Mouse (Mus musculus) liver, embryonic 11.5 days (tissue): ENCODE data around the gene Gm33543. TPM values are rescaled to one million over a fixed set of nuclear protein-coding genes. Genes with fewer than 3 reads are reported as not detected.

Source experiments
- ATAC-seq: fragments of 200-750 bp; cut with Nextera tagmentation; replicated peaks from 2 replicates; pipeline ENCODE4 v1.8.0; 2017; ENCODE audit warnings: moderate number of reproducible peaks, mild to moderate bottlenecking, moderate TSS enrichment, moderate library complexity; ENCODE audit not compliant: low FRiP score
- DNase-seq: peaks from one replicate; pipeline ENCODE4 v3.0.0-alpha.2; 2017; ENCODE audit warnings: low spot score
- H3K27ac ChIP-seq: fragments of 300-500 bp; sonication (generic); 2 replicates; pipeline ENCODE4 v1.5.1; 2014; ENCODE audit warnings: mild to moderate bottlenecking, low read depth, low read length, control low read depth
- H3K27me3 ChIP-seq: fragments of 300-500 bp; sonication (generic); replicated peaks from 2 replicates; pipeline ENCODE4 v1.6.1; 2014; ENCODE audit warnings: low read length, mixed read lengths; ENCODE audit not compliant: control insufficient read depth, insufficient read depth
- H3K36me3 ChIP-seq: fragments of 300-500 bp; sonication (generic); 2 replicates; pipeline ENCODE4 v1.6.1; 2014; ENCODE audit warnings: mild to moderate bottlenecking, low read length, moderate library complexity, mixed read lengths; ENCODE audit not compliant: control insufficient read depth, insufficient read depth
- H3K4me1 ChIP-seq: fragments of 300-500 bp; sonication (generic); replicated peaks from 2 replicates; pipeline ENCODE4 v1.6.1; 2014; ENCODE audit warnings: low read length, mixed read lengths; ENCODE audit not compliant: control insufficient read depth, insufficient read depth
- H3K4me2 ChIP-seq: fragments of 300-500 bp; sonication (generic); 2 replicates; pipeline ENCODE4 v1.6.1; 2014; ENCODE audit warnings: mild to moderate bottlenecking, control low read depth, moderate library complexity
- H3K4me3 ChIP-seq: fragments of 300-500 bp; sonication (generic); 2 replicates; pipeline ENCODE4 v1.5.1; 2014; ENCODE audit warnings: low read depth, low read length, control low read depth
- H3K9ac ChIP-seq: fragments of 300-500 bp; sonication (generic); 2 replicates; pipeline ENCODE4 v1.6.1; 2014; ENCODE audit warnings: low read depth, low read length, control low read depth
- H3K9me3 ChIP-seq: fragments of 300-500 bp; sonication (generic); 2 replicates; pipeline ENCODE4 v1.6.1; 2016; ENCODE audit warnings: low read length, inconsistent platforms, mixed read lengths; ENCODE audit not compliant: control insufficient read depth
- WGBS: fragments of 180-500 bp; shearing (Covaris S2); extraction: QIAGEN DNeasy Blood & Tissue Kit; methylation state at CpG from one replicate; pipeline ENCODE4 v1.1.7; 2014; 5-methylcytosine and 5-hydroxymethylcytosine counted together
- polyA plus RNA-seq: library from polyadenylated mRNA; unstranded; fragments of >200 nt; fragmentation: Nextera tagmentation; extraction: Ambion mirVana; gene quantifications from 2 replicates; pipeline ENCODE4 v1.2.1, GENCODE M21; 2014

Gene Gm33543
- polyA plus RNA-seq, 1 experiment from 2014 or later: not detected

DNA sequence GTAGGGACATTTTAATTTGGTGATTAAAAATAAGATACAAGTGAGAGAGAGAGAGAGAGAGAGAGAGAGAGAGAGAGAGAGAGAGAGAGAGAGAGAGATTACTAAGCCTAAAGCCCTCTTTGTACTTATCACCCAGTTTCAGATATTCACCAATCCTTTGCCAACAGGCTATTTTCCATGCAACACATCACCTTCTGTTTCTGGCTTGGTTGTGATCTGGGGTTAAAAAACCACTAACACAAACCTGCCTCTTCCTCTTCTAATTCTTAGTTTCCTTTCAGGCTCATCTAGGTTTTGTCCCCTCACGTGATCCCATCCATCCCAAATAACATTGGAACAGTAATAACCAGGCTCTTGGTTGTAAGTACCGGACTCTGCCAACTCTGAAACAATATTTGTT lies 24.2 kb downstream of the Gm33543 start:
- H3K4me3 ChIP-seq: no peak overlapping the region
- H3K4me1 ChIP-seq: no peaks in the 10 kb centered on the region
- ATAC-seq: no peak
- H3K36me3 ChIP-seq: no peaks in the 10 kb centered on the region
- 85% methylated on average over 2 of the region's 2 CpGs for WGBS
- no peak overlapping the region for H3K9ac ChIP-seq
- no peak overlapping the region for H3K27ac ChIP-seq
- no peak overlapping the region for H3K4me2 ChIP-seq
- no peaks in the 10 kb centered on the region for H3K27me3 ChIP-seq
- DNase-seq: no peak
- no peaks in the 10 kb centered on the region for H3K9me3 ChIP-seq

GRCm38 (mm10) chr10:95817419-95818161 lies 25.1 kb downstream of the Gm33543 start:
- Histone ChIP-seq H3K27me3 (no peaks in the 10 kb centered on the region), H3K4me1 (no peaks in the 10 kb centered on the region), H3K4me3 (no peak overlapping the region), H3K4me2 (no peak overlapping the region), H3K36me3 (no peaks in the 10 kb centered on the region), H3K9me3 (no peaks in the 10 kb centered on the region), H3K9ac (no peak overlapping the region), H3K27ac (no peak overlapping the region)
- WGBS: 24% methylated on average over 9 of the region's 9 CpGs
- DNase-seq (peak; percentile 34), ATAC-seq (0 out of 2 replicates have a peak, but pooled peaks have one; percentile 23)

DNA sequence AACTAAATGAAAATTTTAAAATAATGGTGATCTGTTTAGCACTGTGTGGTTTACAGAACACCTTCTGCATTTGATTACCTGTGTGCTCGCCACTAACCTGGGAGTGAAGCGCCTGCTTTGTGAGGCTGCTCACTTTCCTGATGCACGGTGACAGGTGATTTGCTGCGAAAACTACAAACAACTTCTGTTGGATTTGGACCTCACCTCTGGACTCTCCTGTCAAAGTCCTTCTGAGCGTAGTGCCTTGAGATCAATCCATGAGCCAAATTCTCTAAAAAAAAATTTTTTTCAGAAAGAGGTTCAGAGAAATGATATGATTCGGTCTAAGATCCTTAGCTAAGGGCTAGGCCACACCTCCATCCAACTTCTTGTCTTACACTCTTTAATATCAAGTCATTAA lies 28.4 kb downstream of the Gm33543 start:
- WGBS: 85% methylated on average over 6 of the region's 6 CpGs
- H3K4me1 ChIP-seq: no peaks in the 10 kb centered on the region
- H3K4me2 ChIP-seq: no peak overlapping the region
- no peak overlapping the region for H3K4me3 ChIP-seq
- ATAC-seq: no peak
- no peak overlapping the region for H3K27ac ChIP-seq
- no peak for DNase-seq
- no peak overlapping the region for H3K9ac ChIP-seq
- H3K9me3 ChIP-seq: no peaks in the 10 kb centered on the region
- H3K36me3 ChIP-seq: no peaks in the 10 kb centered on the region
- H3K27me3 ChIP-seq: no peaks in the 10 kb centered on the region

GRCm38 (mm10) chr10:95811869-95812268 lies 30.9 kb downstream of the Gm33543 start:
- no peaks in the 10 kb centered on the region for H3K36me3 ChIP-seq
- H3K4me3 ChIP-seq: no peak overlapping the region
- H3K9ac ChIP-seq: no peak overlapping the region
- H3K4me1 ChIP-seq: no peaks in the 10 kb centered on the region
- no peak for ATAC-seq
- no peak overlapping the region for H3K27ac ChIP-seq
- H3K4me2 ChIP-seq: no peak overlapping the region
- WGBS: 62% methylated on average over 4 of the region's 4 CpGs
- no peaks in the 10 kb centered on the region for H3K27me3 ChIP-seq
- no peak for DNase-seq
- no peaks in the 10 kb centered on the region for H3K9me3 ChIP-seq

DNA sequence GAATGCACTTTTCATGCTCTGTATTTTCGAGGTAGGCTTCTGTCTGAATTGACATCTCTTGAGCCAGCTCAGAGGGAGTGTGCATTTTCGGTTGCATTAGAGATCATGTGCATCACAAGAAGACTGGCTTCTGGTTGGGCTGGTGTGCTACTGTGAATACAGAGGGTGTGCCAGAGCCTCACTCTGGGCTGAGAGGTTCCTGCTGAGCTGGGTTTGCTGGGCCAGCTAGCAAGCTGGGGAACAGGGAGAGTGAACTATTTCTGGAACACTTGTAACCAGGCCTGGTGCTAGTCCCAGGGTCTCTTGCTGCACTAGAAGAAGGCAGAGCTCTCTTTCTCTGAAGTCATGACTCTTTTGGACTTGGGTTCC lies 41.3 kb downstream of the Gm33543 start:
- ATAC-seq (no peak), DNase-seq (no peak)
- WGBS: 62% methylated on average over 2 of the region's 2 CpGs
- Histone ChIP-seq H3K4me2 (no peak overlapping the region), H3K27me3 (no peaks in the 10 kb centered on the region), H3K27ac (no peak overlapping the region), H3K4me1 (no peaks in the 10 kb centered on the region), H3K9ac (no peak overlapping the region), H3K36me3 (no peaks in the 10 kb centered on the region), H3K4me3 (no peak overlapping the region), H3K9me3 (no peaks in the 10 kb centered on the region)

DNA sequence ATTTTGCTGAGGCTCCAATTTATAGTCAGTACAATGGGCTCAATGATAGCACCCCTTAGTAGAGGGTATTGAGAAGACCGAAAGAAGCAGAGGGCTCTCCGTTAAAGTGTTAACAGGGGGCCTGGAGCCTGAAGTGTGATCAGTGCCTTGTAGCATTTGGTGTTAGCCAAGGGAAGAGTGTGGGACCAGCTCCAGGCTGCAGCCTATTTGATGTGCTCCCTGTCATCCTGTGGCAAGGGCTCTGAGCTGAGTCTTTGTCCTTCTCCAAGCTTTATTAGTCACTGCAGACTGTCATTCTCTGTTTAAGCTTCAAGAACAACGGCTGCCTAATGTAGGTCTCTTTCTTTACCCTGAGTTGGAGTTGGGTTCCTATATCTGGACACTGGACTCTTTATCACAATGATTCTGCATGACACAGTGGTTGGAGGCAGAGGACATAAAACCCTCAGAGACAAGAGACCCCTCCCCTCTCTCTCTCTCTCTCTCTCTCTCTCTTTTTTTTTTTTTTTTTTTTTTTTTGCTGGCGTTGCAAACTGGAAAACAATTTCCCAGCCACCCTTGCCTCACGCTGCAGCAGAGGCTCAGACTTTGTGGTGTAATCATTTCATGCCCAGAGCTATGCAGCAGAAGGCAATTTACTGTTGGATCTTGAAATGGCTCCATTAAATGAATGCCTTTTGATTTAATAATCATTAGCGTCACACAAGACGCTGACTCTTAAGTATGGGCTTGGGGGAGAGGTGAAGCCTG lies 41.9 kb downstream of the Gm33543 start:
- Histone ChIP-seq H3K36me3 (no peaks in the 10 kb centered on the region), H3K9me3 (no peaks in the 10 kb centered on the region), H3K9ac (no peak overlapping the region), H3K27me3 (no peaks in the 10 kb centered on the region), H3K4me2 (no peak overlapping the region), H3K27ac (no peak overlapping the region), H3K4me1 (no peaks in the 10 kb centered on the region), H3K4me3 (no peak overlapping the region)
- DNase-seq (no peak), ATAC-seq (no peak)
- 69% methylated on average over 7 of the region's 7 CpGs for WGBS

DNA sequence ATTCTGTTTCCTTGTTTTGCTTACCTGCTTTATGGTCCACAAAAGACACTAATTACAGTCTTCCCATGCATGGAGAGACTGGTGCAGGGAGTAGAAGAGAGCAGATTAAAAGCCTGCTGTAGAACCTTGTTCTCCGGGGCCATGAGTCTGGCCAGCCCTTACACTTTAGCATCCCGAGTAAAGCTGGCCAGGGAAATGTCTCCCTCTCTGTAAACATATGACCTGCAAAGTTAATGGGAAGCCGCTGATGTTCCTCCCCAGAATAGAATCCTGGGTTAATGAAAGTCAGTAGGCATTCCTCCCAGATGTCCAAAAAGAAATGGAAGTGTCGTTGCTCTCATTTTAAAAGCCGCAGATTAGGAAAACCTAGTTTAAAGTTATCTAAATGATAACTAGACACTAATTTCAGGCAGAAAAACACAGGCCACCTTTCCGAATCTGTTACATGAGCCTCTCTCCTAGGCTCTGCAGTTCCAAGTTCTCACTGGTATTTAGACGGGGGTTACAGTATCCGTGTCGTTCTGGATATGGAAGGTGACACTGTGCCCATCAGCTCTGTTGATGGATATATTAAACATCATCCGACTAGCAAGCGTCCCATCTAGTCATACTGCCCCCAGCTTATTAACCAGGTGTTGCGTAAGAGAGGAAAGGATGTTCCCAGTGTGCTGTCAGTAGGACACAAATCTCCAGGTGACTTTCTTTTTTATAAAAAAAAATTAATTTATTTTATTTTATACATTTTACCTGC lies 44.9 kb downstream of the Gm33543 start:
- H3K9ac ChIP-seq: no peak overlapping the region
- H3K36me3 ChIP-seq: no peaks in the 10 kb centered on the region
- H3K4me2 ChIP-seq: no peak overlapping the region
- H3K4me1 ChIP-seq: no peaks in the 10 kb centered on the region
- H3K27me3 ChIP-seq: no peaks in the 10 kb centered on the region
- no peaks in the 10 kb centered on the region for H3K9me3 ChIP-seq
- H3K27ac ChIP-seq: no peak overlapping the region
- no peak overlapping the region for H3K4me3 ChIP-seq
- DNase-seq (no peak), ATAC-seq (no peak)
- 85% methylated on average over 12 of the region's 12 CpGs for WGBS

GRCm38 (mm10) chr10:95795500-95795899 lies 47.2 kb downstream of the Gm33543 start:
- H3K9me3 ChIP-seq: no peaks in the 10 kb centered on the region
- 58% methylated on average over 4 of the region's 4 CpGs for WGBS
- H3K4me2 ChIP-seq: no peak overlapping the region
- no peak overlapping the region for H3K27ac ChIP-seq
- no peaks in the 10 kb centered on the region for H3K27me3 ChIP-seq
- no peaks in the 10 kb centered on the region for H3K4me1 ChIP-seq
- DNase-seq (no peak), ATAC-seq (no peak)
- H3K9ac ChIP-seq: no peak overlapping the region
- no peaks in the 10 kb centered on the region for H3K36me3 ChIP-seq
- no peak overlapping the region for H3K4me3 ChIP-seq
